8 mouse cellular contexts compared by ENCODE assay signal in genomic region chr5:144258131-144258611, GRCm38 (mm10). TPM values are rescaled to one million over a fixed set of nuclear protein-coding genes. Genes with fewer than 3 reads are reported as not detected.
DNase-seq lines count a peak whose midpoint lies in the region; ATAC-seq lines count a peak whose summit lies in the region.

No protein-coding gene starts in this region.

- H3K27ac ChIP-seq in forebrain, embryonic 14.5 days (ENCODE audit: low read depth, low read length): no peak overlapping the region; the same call in 1 of the 2 replicates
- no peak overlapping the region for H3K27ac ChIP-seq in limb, embryonic 11.5 days (replicated peaks; ENCODE audit: low read depth, low read length)
- no peak overlapping the region for H3K27ac ChIP-seq in midbrain, embryonic 16.5 days (ENCODE audit: low read length)

- no peaks in the 10 kb centered on the region for H3K9me3 ChIP-seq in forebrain, embryonic 14.5 days (replicated peaks; ENCODE audit: control insufficient read depth, low read length)
- no peaks in the 10 kb centered on the region for H3K9me3 ChIP-seq in limb, embryonic 11.5 days (ENCODE audit: control insufficient read depth, low read length)
- no peaks in the 10 kb centered on the region for H3K9me3 ChIP-seq in midbrain, embryonic 16.5 days (replicated peaks; ENCODE audit: control insufficient read depth, low read length, poor library complexity, severe bottlenecking)

- H3K36me3 ChIP-seq in forebrain, embryonic 14.5 days (ENCODE audit: control insufficient read depth, insufficient read depth, low read length): peaks cover 34% of the 10 kb centered on the region
- H3K36me3 ChIP-seq in limb, embryonic 11.5 days (ENCODE audit: control insufficient read depth, insufficient read depth, low read length): peaks cover 2% of the 10 kb centered on the region; the same call in 1 of the 2 replicates
- no peaks in the 10 kb centered on the region for H3K36me3 ChIP-seq in midbrain, embryonic 16.5 days (ENCODE audit: control insufficient read depth, insufficient read depth, low read length)

- peak overlapping the region; percentile 98 for H3K4me3 ChIP-seq in forebrain, embryonic 14.5 days (ENCODE audit: low read depth, low read length)
- H3K4me3 ChIP-seq in limb, embryonic 11.5 days (ENCODE audit: low read depth, low read length): no peak overlapping the region
- H3K4me3 ChIP-seq in midbrain, embryonic 16.5 days (ENCODE audit: low read depth, low read length): peak overlapping the region; percentile 79

- no peaks in the 10 kb centered on the region for H3K27me3 ChIP-seq in forebrain, embryonic 14.5 days (replicated peaks; ENCODE audit: control insufficient read depth, insufficient read depth, low read length)
- no peaks in the 10 kb centered on the region for H3K27me3 ChIP-seq in limb, embryonic 11.5 days (ENCODE audit: control insufficient read depth, insufficient read depth, low read length)
- H3K27me3 ChIP-seq in midbrain, embryonic 16.5 days (ENCODE audit: control insufficient read depth, insufficient read depth, low read depth, low read length): no peaks in the 10 kb centered on the region

- 32% methylated on average over 14 of the region's 14 CpGs for WGBS in forebrain, embryonic 14.5 days
- WGBS in limb, embryonic 11.5 days: 34% methylated on average over 14 of the region's 14 CpGs
- WGBS in midbrain, embryonic 16.5 days: 25% methylated on average over 14 of the region's 14 CpGs

- ATAC-seq in forebrain, embryonic 14.5 days: no peak
- ATAC-seq in limb, embryonic 11.5 days (ENCODE audit: insufficient number of reproducible peaks, low FRiP score, low TSS enrichment, low read depth): no peak
- ATAC-seq in midbrain, embryonic 16.5 days: no peak
- ATAC-seq in inflammation-experienced regulatory T-cells, adult 6 months: no peak

- peak overlapping the region; percentile 86 for H3K9ac ChIP-seq in forebrain, embryonic 14.5 days (ENCODE audit: low read length)
- H3K9ac ChIP-seq in limb, embryonic 11.5 days (ENCODE audit: low read length): peak overlapping the region; percentile 35; the same call in 1 of the 2 replicates
- H3K9ac ChIP-seq in midbrain, embryonic 16.5 days (ENCODE audit: low read depth, low read length): peak overlapping the region; percentile 47

- H3K4me2 ChIP-seq in forebrain, embryonic 14.5 days (ENCODE audit: low read length): peak overlapping the region; percentile 74
- peak overlapping the region; percentile 86 for H3K4me2 ChIP-seq in limb, embryonic 11.5 days (ENCODE audit: low read depth, severe bottlenecking)
- H3K4me2 ChIP-seq in midbrain, embryonic 16.5 days (ENCODE audit: low read length): peak overlapping the region; percentile 82

- peaks cover 28% of the 10 kb centered on the region for H3K4me1 ChIP-seq in forebrain, embryonic 14.5 days (ENCODE audit: control insufficient read depth, insufficient read depth, low read length)
- H3K4me1 ChIP-seq in limb, embryonic 11.5 days (ENCODE audit: control insufficient read depth, insufficient read depth, low read length): peaks cover 28% of the 10 kb centered on the region
- H3K4me1 ChIP-seq in midbrain, embryonic 16.5 days (ENCODE audit: control insufficient read depth, insufficient read depth, low read length): peaks cover 39% of the 10 kb centered on the region

- DNase-seq in right cerebral cortex, adult 2 months (ENCODE audit: low spot score in 2 of 2): peak; percentile 36 to 43
- no peak for DNase-seq in right cerebral cortex, postnatal 14 days
- DNase-seq in forebrain, embryonic 14.5 days (ENCODE audit: low spot score): peak; percentile 41
- DNase-seq in heart, postnatal 4 days: peak; percentile 87
- no peak for DNase-seq in limb, embryonic 11.5 days (ENCODE audit: low spot score)
- no peak for DNase-seq in layer of hippocampus, adult 18-20 months (ENCODE audit: low spot score in 2 of 2)

RNA-seq across cellular contexts. Expression of gene Bri3, which starts 13.9 kb away (rescaled TPM):
- polyA plus RNA-seq in forebrain, embryonic 14.5 days (2014; fragmentation: Nextera tagmentation; extraction: Ambion mirVana): 82.8 and 105 TPM in 2 replicates
- total RNA-seq in heart, postnatal 4 days (2021): 100 to 1,000 TPM; 180 to 221 TPM
- polyA plus RNA-seq in limb, embryonic 11.5 days (2014; fragmentation: Nextera tagmentation; extraction: Ambion mirVana): 128 and 132 TPM in 2 replicates
- polyA plus RNA-seq in midbrain, embryonic 16.5 days (2015; fragmentation: Nextera tagmentation; extraction: Ambion mirVana): 97.3 and 98.5 TPM in 2 replicates
- 10 to 100 TPM; 73.7 to 74.0 TPM for total RNA-seq in layer of hippocampus, adult 18-20 months (2021)
- 1 to 10 TPM; 2.0 to 5.2 (median 3.2) TPM for polyA plus RNA-seq in inflammation-experienced regulatory T-cells, adult 6 months (2017; shearing (Covaris generic))

RNA-seq across cellular contexts. Expression of gene Tecpr1, which starts 34.8 kb away (rescaled TPM):
- polyA plus RNA-seq in forebrain, embryonic 14.5 days (2014; fragmentation: Nextera tagmentation; extraction: Ambion mirVana): 21.7 and 26.5 TPM in 2 replicates
- 10 to 100 TPM; 24.1 to 26.0 TPM for total RNA-seq in heart, postnatal 4 days (2021)
- polyA plus RNA-seq in limb, embryonic 11.5 days (2014; fragmentation: Nextera tagmentation; extraction: Ambion mirVana): 11.3 and 13.5 TPM in 2 replicates
- 46.1 and 48.2 TPM in 2 replicates for polyA plus RNA-seq in midbrain, embryonic 16.5 days (2015; fragmentation: Nextera tagmentation; extraction: Ambion mirVana)
- total RNA-seq in layer of hippocampus, adult 18-20 months (2021): 100 to 1,000 TPM in 1 of 2 experiments, 10 to 100 TPM in 1; 97.3 to 113 TPM
- polyA plus RNA-seq in inflammation-experienced regulatory T-cells, adult 6 months (2017; shearing (Covaris generic)): 10 to 100 TPM; 74.3 to 93.5 (median 81.1) TPM

Comparison
In these comparisons a context has a peak if more than half of its experiments do, and no peak if none do; other contexts are left out.
1. DNase-seq: peak in right cerebral cortex, adult 2 months (2 of 2), forebrain, embryonic 14.5 days (single experiment) and heart, postnatal 4 days (single experiment); none in right cerebral cortex, postnatal 14 days (single experiment), limb, embryonic 11.5 days (single experiment) and layer of hippocampus, adult 18-20 months (0 of 2).
2. H3K9ac ChIP-seq: peak in every context shown above with its lines; median percentile 86 in forebrain, embryonic 14.5 days; 47 in midbrain, embryonic 16.5 days; 35 in limb, embryonic 11.5 days.
3. RNA of gene Bri3, which starts 13.9 kb away (polyA plus RNA-seq): 128 to 132 TPM in limb, embryonic 11.5 days, 82.8 to 105 TPM in forebrain, embryonic 14.5 days and 97.3 to 98.5 TPM in midbrain, embryonic 16.5 days; 2.0 to 5.2 TPM in inflammation-experienced regulatory T-cells, adult 6 months; every median in the first group is over 10 times any median in the second.
4. Peak in every context shown above with its lines, with median percentiles within 50 percentile points of each other: H3K4me2 ChIP-seq.